Mouse (Mus musculus) adrenal gland, adult 18-20 months (tissue): Measurements from ENCODE around the gene Armc7. TPM values are rescaled to one million over a fixed set of nuclear protein-coding genes. Genes with fewer than 3 reads are reported as not detected.
A peak's percentile ranks its signal among the peaks of the same experiment; 100 is the strongest.
"Not testable (repeated sequence)": the region's sequence is repeated elsewhere in the genome, so short reads cannot be mapped to it uniquely, and the experiment has no call there.

Experiments
- DNase-seq, 2 experiments: peaks; one replicate each; pipeline ENCODE4 v3.0.0; 2021 to 2022; ENCODE audit warnings: low spot score in 2 of 2
- microRNA-seq, 2 experiments: library from miRNA; unstranded; fragments of <30 nt; microRNA quantifications; one replicate each; pipeline ENCODE4 v1.2.0; 2021; ENCODE audit warnings: borderline number of aligned reads in 2 of 2
- total RNA-seq, 2 experiments: library from RNA; stranded (reverse); gene quantifications; 1 replicate in 1 of 2; 2 replicates in 1 of 2; pipeline ENCODE4 v1.2.3; 2021

Armc7 gene
- total RNA-seq, 2 experiments from 2014 or later = 7.9 to 11.1 TPM

GRCm38 (mm10) chr11:115520218-115520617 is 44.8 kb downstream of the Armc7 start:
- DNase-seq = no peak

- DNase-seq = no peak
These were observed 45.6 kb downstream of the Armc7 start for GRCm38 (mm10) chr11:115521080-115521479.

- DNase-seq = no peak
These were observed 46.8 kb downstream of the Armc7 start for GRCm38 (mm10) chr11:115522238-115522637.

GRCm38 (mm10) chr11:115522703-115523102 is 47.2 kb downstream of the Armc7 start:
- DNase-seq = no peak

GRCm38 (mm10) chr11:115526446-115526845 is 51.0 kb downstream of the Armc7 start:
- DNase-seq = not testable (repeated sequence)

- no peak for DNase-seq
These were observed 59.4 kb downstream of the Armc7 start for GRCm38 (mm10) chr11:115534759-115535371.

GRCm38 (mm10) chr11:115535401-115536037 is 60.1 kb downstream of the Armc7 start:
- DNase-seq = peak; percentile 61 to 69

- peak; percentile 100 for DNase-seq
These were observed 60.7 kb downstream of the Armc7 start, which contains the start of gene Sumo2 for GRCm38 (mm10) chr11:115536038-115536681. Gene Sumo2, minus strand, starts transcription at chr11:115536276.

GRCm38 (mm10) chr11:115536856-115537568 is 61.5 kb downstream of the Armc7 start:
- DNase-seq = no peak

GRCm38 (mm10) chr11:115538045-115538444 is 62.6 kb downstream of the Armc7 start:
- no peak for DNase-seq

Small RNA genes lying within 50 kb of the gene (microRNA-seq; reads per million reads assigned to microRNA genes)
- gene Mir3968 = 0 reads per million in 2 experiments

Other genes with a start within 250 kb of the Armc7 start
- 10 to 100 TPM in 1 of 2 experiments, 1 to 10 TPM in 1; 2.2 to 10.6 TPM for gene Grin2c, start 208.4 kb upstream of the Armc7 start, total RNA-seq
- gene Fdxr, start 198.6 kb upstream of the Armc7 start, total RNA-seq = 1,000 to 10,000 TPM; 1,063 to 1,343 TPM
- 10 to 100 TPM; 43.9 to 59.6 TPM for gene Fads6, start 178.0 kb upstream of the Armc7 start, total RNA-seq
- not detected for gene Otop2, start 168.5 kb upstream of the Armc7 start, total RNA-seq
- gene Ush1g, start 153.6 kb upstream of the Armc7 start, total RNA-seq = under 1 TPM; 0.36 to 0.74 TPM
- not detected for gene Otop3, start 140.9 kb upstream of the Armc7 start, total RNA-seq
- gene Hid1, start 107.9 kb upstream of the Armc7 start, total RNA-seq = 10 to 100 TPM; 31.4 to 65.8 TPM
- 100 to 1,000 TPM; 159 to 181 TPM for gene Cdr2l, start 93.8 kb upstream of the Armc7 start, total RNA-seq
- 100 to 1,000 TPM; 133 to 137 TPM for gene Mrpl58, start 71.9 kb upstream of the Armc7 start, total RNA-seq
- gene Atp5h, start 55.7 kb upstream of the Armc7 start, total RNA-seq = 100 to 1,000 TPM; 595 to 747 TPM
- 10 to 100 TPM; 44.1 to 71.4 TPM for gene Kctd2, start 55.5 kb upstream of the Armc7 start, total RNA-seq
- under 1 TPM; 0.20 to 0.61 TPM for gene Trim80, start 35.1 kb upstream of the Armc7 start, total RNA-seq
- gene Slc16a5, start 13.2 kb upstream of the Armc7 start, total RNA-seq = not detected
- gene Nt5c, start 16.2 kb downstream of the Armc7 start, total RNA-seq = 100 to 1,000 TPM in 1 of 2 experiments, 10 to 100 TPM in 1; 68.7 to 154 TPM
- 10 to 100 TPM; 81.3 to 86.5 TPM for gene Jpt1, start 38.7 kb downstream of the Armc7 start, total RNA-seq
- 100 to 1,000 TPM; 219 to 240 TPM for gene Sumo2, start 60.6 kb downstream of the Armc7 start, total RNA-seq
- gene Nup85, start 88.8 kb downstream of the Armc7 start, total RNA-seq = 10 to 100 TPM; 33.2 to 43.0 TPM
- gene Mrps7, start 128.3 kb downstream of the Armc7 start, total RNA-seq = 100 to 1,000 TPM; 105 to 107 TPM
- gene Gga3, start 128.4 kb downstream of the Armc7 start, total RNA-seq = 10 to 100 TPM; 25.6 to 27.0 TPM
- 100 to 1,000 TPM in 1 of 2 experiments, 10 to 100 TPM in 1; 85.4 to 145 TPM for gene Mif4gd, start 137.3 kb downstream of the Armc7 start, total RNA-seq
- 100 to 1,000 TPM; 108 to 204 TPM for gene Slc25a19, start 152.6 kb downstream of the Armc7 start, total RNA-seq
- gene Grb2, start 232.9 kb downstream of the Armc7 start, total RNA-seq = 100 to 1,000 TPM in 1 of 2 experiments, 10 to 100 TPM in 1; 97.2 to 132 TPM